In genomic region chrX:133604272-133604671, GRCm38 (mm10) we compare ENCODE assay signal across 10 mouse cellular contexts.
A peak's percentile ranks its signal among the peaks of the same experiment; 100 is the strongest.
DNase-seq lines count a peak whose midpoint lies in the region; ATAC-seq and TF ChIP-seq lines count a peak whose summit lies in the region.
"Had no signal": no experiment of that assay in that cellular context is flagged by ENCODE, and none has a peak within 500 bp of the region (broad histone marks: within the 10 kb centered on the region; RNA-seq: fewer than 3 reads in every experiment).

No protein-coding gene starts in this region.

- H3K79me2 ChIP-seq in heart, adult 2 months (replicated peaks; ENCODE audit: control insufficient read depth, insufficient read depth, low read length), result no peaks in the 10 kb centered on the region

- no peak; the same call in 1 of the 2 replicates for ATAC-seq in heart, embryonic 12.5 days (ENCODE audit: insufficient number of reproducible peaks, low FRiP score)
- peak; percentile 84 for ATAC-seq in lung, postnatal 0 days
- ATAC-seq: inflammation-experienced regulatory T-cells, adult 6 months had no signal

- H3K36me3 ChIP-seq in heart, adult 2 months (ENCODE audit: control insufficient read depth, insufficient read depth, low read length), result no peaks in the 10 kb centered on the region
- no peaks in the 10 kb centered on the region for H3K36me3 ChIP-seq in heart, embryonic 12.5 days
- H3K36me3 ChIP-seq in lung, postnatal 0 days (ENCODE audit: insufficient read depth, low read length), result no peaks in the 10 kb centered on the region

- intact Hi-C loops in heart, adult 2 months (cut with DNase I), result no loop called here
- intact Hi-C loops in heart, postnatal 10 days (cut with DNase I), result loop anchor here (5.0 kb wide), 1 partner anchor 83 kb away; the partner anchor contains the start of gene Pcdh19

- H3K27me3 ChIP-seq in heart, adult 2 months (ENCODE audit: control insufficient read depth, insufficient read depth, low read length), result no peaks in the 10 kb centered on the region
- H3K27me3 ChIP-seq in heart, embryonic 12.5 days (replicated peaks), result no peaks in the 10 kb centered on the region
- H3K27me3 ChIP-seq in lung, postnatal 0 days (replicated peaks; ENCODE audit: insufficient read depth, low read length), result no peaks in the 10 kb centered on the region
- H3K27me3 ChIP-seq: CH12.LX had no signal

- TF ChIP-seq POLR2A in heart, adult 2 months (IDR thresholded peaks at IDR 0.05; ENCODE audit: insufficient read depth, low read depth, low read length), result no peak

- 28% methylated on average over 4 of the region's 4 CpGs for WGBS in heart, adult 2 months
- 45% methylated on average over 4 of the region's 4 CpGs for WGBS in heart, embryonic 12.5 days
- WGBS in lung, postnatal 0 days, result 26% methylated on average over 4 of the region's 4 CpGs

- no peaks in the 10 kb centered on the region; the same call in 1 of the 2 replicates for H3K4me1 ChIP-seq in heart, adult 2 months (ENCODE audit: control insufficient read depth, insufficient read depth, low read length)
- 0 out of 2 replicates have a peak, but pooled peaks cover 5% of the 10 kb centered on the region for H3K4me1 ChIP-seq in heart, embryonic 12.5 days (replicated peaks)
- H3K4me1 ChIP-seq in lung, postnatal 0 days (ENCODE audit: insufficient read depth, low read depth, low read length), result no peaks in the 10 kb centered on the region

- H3K27ac ChIP-seq in heart, adult 2 months, result no peak overlapping the region
- no peak overlapping the region for H3K27ac ChIP-seq in heart, embryonic 12.5 days (ENCODE audit: poor library complexity, severe bottlenecking)
- no peak overlapping the region for H3K27ac ChIP-seq in lung, postnatal 0 days (ENCODE audit: low read length)

- peak; percentile 54; the same call in 1 of the 2 replicates for TF ChIP-seq EP300 in heart, adult 2 months (IDR thresholded peaks at IDR 0.05; ENCODE audit: insufficient read depth, low read depth, low read length)
- peak; percentile 70 for TF ChIP-seq EP300 in lung, postnatal 0 days (IDR thresholded peaks at IDR 0.05)

- H3K9ac ChIP-seq in heart, adult 2 months (ENCODE audit: low read depth, low read length), result no peak overlapping the region
- H3K9ac ChIP-seq in heart, embryonic 12.5 days, result no peak overlapping the region
- H3K9ac ChIP-seq in lung, postnatal 0 days (replicated peaks; ENCODE audit: low read depth), result no peak overlapping the region

- no peaks in the 10 kb centered on the region for H3K9me3 ChIP-seq in heart, embryonic 12.5 days (replicated peaks)
- H3K9me3 ChIP-seq in lung, postnatal 0 days (ENCODE audit: low read length), result no peaks in the 10 kb centered on the region

- no peak overlapping the region for H3K4me3 ChIP-seq in heart, adult 2 months
- H3K4me3 ChIP-seq in heart, embryonic 12.5 days, result no peak overlapping the region
- H3K4me3 ChIP-seq in lung, postnatal 0 days (ENCODE audit: low read depth, low read length), result no peak overlapping the region

- peak; percentile 31 to 54 for DNase-seq in heart, adult 2 months
- peak; percentile 8 for DNase-seq in embryo, embryonic 11.5 days (ENCODE audit: low read depth, low spot score)
- peak; percentile 50 to 51 for DNase-seq in heart, postnatal 10 days
- peak; percentile 38 for DNase-seq in lung, postnatal 0 days (ENCODE audit: low spot score)
- no peak for DNase-seq in frontal cortex, adult 2 months (ENCODE audit: extremely low spot score in 1 of 2, low spot score in 1 of 2)
- DNase-seq in spleen, postnatal 36 days (ENCODE audit: low spot score in 2 of 2), result no peak
- DNase-seq in cerebellum, adult 11-12 months, result no peak

- no peak for TF ChIP-seq CTCF in heart, adult 2 months (IDR thresholded peaks at IDR 0.05)
- no peak for TF ChIP-seq CTCF in lung, postnatal 0 days (IDR thresholded peaks at IDR 0.05)

- no peak overlapping the region for H3K4me2 ChIP-seq in heart, embryonic 12.5 days
- no peak overlapping the region for H3K4me2 ChIP-seq in lung, postnatal 0 days (replicated peaks; ENCODE audit: low read depth, low read length)

Comparison
In these comparisons a context has a peak if more than half of its experiments do, and no peak if none do; other contexts are left out.
1. DNase-seq: peak in heart, adult 2 months (2 of 2), embryo, embryonic 11.5 days (single experiment), heart, postnatal 10 days (2 of 2) and lung, postnatal 0 days (single experiment); none in frontal cortex, adult 2 months (0 of 2), spleen, postnatal 36 days (0 of 2) and cerebellum, adult 11-12 months (single experiment).